Mouse (Mus musculus): ENCODE results near the gene Cyp4x1.

DNA sequence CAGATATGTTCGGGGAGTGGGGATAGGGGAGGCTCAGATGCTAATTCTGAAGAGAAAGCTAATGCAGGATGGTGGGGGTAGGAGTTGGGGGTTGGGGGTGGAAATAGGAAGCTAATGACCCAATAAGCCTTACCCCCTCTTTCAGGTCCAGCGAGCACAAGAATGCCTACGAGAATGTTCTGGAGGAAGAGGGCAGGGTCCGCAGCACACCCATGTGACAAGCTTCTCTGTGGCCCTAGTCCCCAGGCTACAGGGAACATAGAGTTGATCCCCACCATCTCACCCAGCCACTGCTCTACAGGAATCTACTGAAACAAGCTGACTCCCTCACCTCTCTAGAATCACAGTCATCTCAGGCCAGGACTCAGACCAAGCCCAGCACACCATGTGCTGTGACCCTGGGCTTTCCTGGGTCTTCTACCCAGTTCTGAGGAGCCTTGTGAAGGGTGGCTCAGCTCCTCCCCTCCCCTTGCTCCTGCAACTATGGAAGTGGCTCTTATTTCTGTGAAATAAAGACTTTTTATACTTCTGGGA lies 40.7 kb downstream of the Cyp4x1 start:
- TF ChIP-seq CTCF (IDR thresholded peaks at IDR 0.05; ENCODE audit: low read depth, low read length) (no peak), POLR2A (IDR thresholded peaks at IDR 0.05; ENCODE audit: borderline replicate concordance, low read depth, low read length) (no peak)
